ENCODE assay signal across 23 mouse cellular contexts in the genomic region with DNA sequence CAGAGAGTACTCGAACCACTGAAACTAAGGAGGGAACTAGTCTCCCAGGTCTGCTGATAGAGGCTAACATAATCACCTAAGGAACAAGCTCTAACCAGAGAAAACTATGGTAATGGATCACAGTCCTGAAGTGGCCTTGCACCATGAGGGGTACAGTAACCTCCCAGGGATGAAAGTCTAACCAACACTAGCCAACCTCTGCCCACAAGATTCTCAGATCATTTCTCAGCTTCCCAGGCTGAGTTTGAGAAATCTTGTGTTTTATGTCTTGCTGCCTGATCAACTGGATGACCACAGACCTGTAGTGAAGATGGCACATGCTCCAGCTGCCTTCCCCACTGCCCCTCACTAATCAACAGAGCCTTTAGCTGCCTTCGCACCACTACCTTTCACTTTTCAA. TPM values are rescaled to one million over a fixed set of nuclear protein-coding genes. Genes with fewer than 3 reads are reported as not detected.
"Had no signal": no experiment of that assay in that cellular context is flagged by ENCODE, and none has a peak within 500 bp of the region (broad histone marks: within the 10 kb centered on the region; RNA-seq: fewer than 3 reads in every experiment).

No protein-coding gene starts in this region.

RNA-seq across cellular contexts. Expression of gene Cyp2d12, which starts 1.7 kb away (rescaled TPM):
- polyA plus RNA-seq: heart, embryonic 11.5 days; heart, embryonic 12.5 days; heart, embryonic 13.5 days; heart, embryonic 14.5 days; heart, embryonic 15.5 days; heart, embryonic 16.5 days; heart, postnatal 0 days; hindbrain, embryonic 10.5 days; hindbrain, embryonic 11.5 days; hindbrain, embryonic 12.5 days; hindbrain, embryonic 13.5 days; hindbrain, embryonic 14.5 days; hindbrain, embryonic 15.5 days; hindbrain, embryonic 16.5 days; hindbrain, postnatal 0 days; inflammation-experienced regulatory T-cells, adult 6 months; intestine, embryonic 14.5 days; intestine, embryonic 15.5 days; intestine, embryonic 16.5 days; intestine, postnatal 0 days; kidney, embryonic 14.5 days; kidney, embryonic 15.5 days; kidney, embryonic 16.5 days had no signal
